Mouse (Mus musculus): ENCODE data around the gene Ccdc40.

GRCm38 (mm10) chr11:119300986-119301385 is 72.6 kb downstream of the Ccdc40 start:
- TF ChIP-seq CTCF (IDR thresholded peaks at IDR 0.05; ENCODE audit: extremely low read depth, insufficient read depth, insufficient read length, insufficient replicate concordance) = no peak
- TF ChIP-seq POLR2A (IDR thresholded peaks at IDR 0.05; ENCODE audit: low read depth, low read length) = no peak
